Mouse (Mus musculus): ENCODE data around the gene Efcab8. TPM values are rescaled to one million over a fixed set of nuclear protein-coding genes. Genes with fewer than 3 reads are reported as not detected.

Efcab8 gene
- polyA plus RNA-seq, 1 experiment: 0.01 TPM

DNA sequence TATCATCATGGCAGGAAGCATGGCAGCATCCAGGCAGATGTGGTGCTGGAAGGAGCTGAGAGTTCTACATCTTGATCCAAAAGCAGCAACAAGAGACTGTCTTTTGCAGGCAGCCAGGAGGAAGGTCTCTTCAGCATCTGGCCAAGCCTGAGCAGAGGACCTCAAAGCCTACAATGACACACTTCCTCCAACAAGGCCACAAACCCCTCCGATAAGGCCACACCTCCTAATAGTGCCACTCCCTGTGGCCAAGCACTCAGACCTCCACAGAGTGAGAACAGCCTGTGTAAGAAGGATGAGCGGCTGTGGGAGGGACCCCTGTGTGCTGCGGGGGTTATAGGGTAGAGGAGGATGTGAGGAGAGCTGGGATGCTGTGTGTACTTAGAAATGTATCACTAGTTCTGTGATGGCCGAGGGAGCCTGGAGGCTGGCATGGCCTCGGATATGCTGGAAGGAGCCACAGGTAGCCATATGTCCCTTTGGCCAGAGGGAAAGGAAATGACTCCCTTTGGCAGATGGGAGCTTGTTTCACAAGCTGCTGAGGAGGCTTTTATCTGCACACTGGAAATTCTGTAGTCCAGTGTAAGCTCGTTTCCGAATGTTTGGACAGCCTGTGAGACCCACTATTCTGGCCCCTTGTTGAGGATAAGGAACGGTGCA lies 47.6 kb downstream of the Efcab8 start:
- Histone ChIP-seq H3K27me3 (ENCODE audit: control insufficient read depth, insufficient read depth, insufficient read length) (peaks cover 18% of the 10 kb centered on the region), H3K79me3 (ENCODE audit: low read depth) (no peaks in the 10 kb centered on the region), H3K4me3 (ENCODE audit: insufficient read depth, poor library complexity, severe bottlenecking) (no peak overlapping the region), H3ac (ENCODE audit: control insufficient read depth, insufficient read length, low read depth) (no peak overlapping the region), H3K79me2 (ENCODE audit: control insufficient read depth, insufficient read depth) (no peaks in the 10 kb centered on the region), H3K36me3 (ENCODE audit: control insufficient read depth, insufficient read depth) (no peaks in the 10 kb centered on the region)
- TF ChIP-seq CEBPB (IDR thresholded peaks at IDR 0.05; ENCODE audit: low read depth) (no peak), MAX (IDR thresholded peaks at IDR 0.05) (no peak), USF1 (IDR thresholded peaks at IDR 0.05; ENCODE audit: low read depth) (no peak), FOSL1 (IDR thresholded peaks at IDR 0.05; ENCODE audit: insufficient read depth, low read length, poor library complexity, severe bottlenecking) (no peak), CTCF (IDR thresholded peaks at IDR 0.05; ENCODE audit: control insufficient read depth, insufficient read depth, insufficient read length) (no peak), MYOG (IDR thresholded peaks at IDR 0.05; ENCODE audit: control insufficient read depth, extremely low read depth, insufficient read length) (no peak), MYOD1 (IDR thresholded peaks at IDR 0.05; ENCODE audit: control insufficient read depth, insufficient read length, low read depth) (no peak)

DNA sequence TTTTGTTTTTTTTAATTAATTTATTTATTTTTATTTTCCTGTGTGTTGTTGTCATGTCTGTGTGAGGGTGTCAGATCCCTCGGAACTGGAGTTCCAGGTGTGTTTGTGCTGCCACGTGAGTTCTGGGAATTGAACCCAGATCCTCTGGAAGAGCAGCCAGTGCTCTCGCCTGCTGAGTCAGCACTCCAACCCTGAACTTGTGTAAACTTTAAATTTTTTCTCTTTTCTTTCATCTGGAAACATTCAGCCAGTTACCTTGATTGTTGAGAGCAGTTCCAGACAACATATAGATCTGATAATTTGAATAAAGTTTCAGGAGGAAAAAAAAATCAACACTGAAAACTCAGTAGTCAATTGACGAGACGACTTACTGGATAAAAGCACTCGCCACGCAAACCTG lies 49.0 kb downstream of the Efcab8 start:
- no peak overlapping the region for H3ac ChIP-seq (ENCODE audit: control insufficient read depth, insufficient read length, low read depth)
- peaks cover 18% of the 10 kb centered on the region for H3K27me3 ChIP-seq (ENCODE audit: control insufficient read depth, insufficient read depth, insufficient read length)
- no peaks in the 10 kb centered on the region for H3K79me3 ChIP-seq (ENCODE audit: low read depth)
- no peak for TF ChIP-seq CTCF (IDR thresholded peaks at IDR 0.05; ENCODE audit: control insufficient read depth, insufficient read depth, insufficient read length)
- TF ChIP-seq FOSL1 (IDR thresholded peaks at IDR 0.05; ENCODE audit: insufficient read depth, low read length, poor library complexity, severe bottlenecking): no peak
- no peak for TF ChIP-seq MYOD1 (IDR thresholded peaks at IDR 0.05; ENCODE audit: control insufficient read depth, insufficient read length, low read depth)
- TF ChIP-seq USF1 (IDR thresholded peaks at IDR 0.05; ENCODE audit: low read depth): no peak
- TF ChIP-seq CEBPB (IDR thresholded peaks at IDR 0.05; ENCODE audit: low read depth): no peak
- TF ChIP-seq MAX (IDR thresholded peaks at IDR 0.05): no peak
- no peak for TF ChIP-seq MYOG (IDR thresholded peaks at IDR 0.05; ENCODE audit: control insufficient read depth, extremely low read depth, insufficient read length)
- H3K79me2 ChIP-seq (ENCODE audit: control insufficient read depth, insufficient read depth): no peaks in the 10 kb centered on the region
- no peak overlapping the region for H3K4me3 ChIP-seq (ENCODE audit: insufficient read depth, poor library complexity, severe bottlenecking)
- no peaks in the 10 kb centered on the region for H3K36me3 ChIP-seq (ENCODE audit: control insufficient read depth, insufficient read depth)

DNA sequence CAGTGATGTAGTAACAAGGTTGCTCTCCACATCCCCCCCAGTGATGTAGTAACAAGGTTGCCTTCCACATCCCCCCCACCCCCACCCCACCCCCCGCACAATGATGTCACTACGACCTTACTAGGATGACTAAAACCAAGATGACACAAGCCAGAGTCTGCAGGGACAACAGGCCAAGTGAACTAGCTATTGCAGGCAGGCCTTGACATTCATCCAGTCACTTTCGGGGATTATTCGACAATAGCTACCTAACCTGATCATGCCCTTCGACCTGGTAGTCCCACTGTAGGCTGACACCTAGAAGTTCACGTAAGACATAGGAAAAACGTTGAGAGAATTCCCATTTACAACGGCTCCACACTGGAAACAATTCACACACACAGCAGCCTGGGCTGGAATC lies 53.6 kb downstream of the Efcab8 start:
- no peak overlapping the region for H3ac ChIP-seq (ENCODE audit: control insufficient read depth, insufficient read length, low read depth)
- no peaks in the 10 kb centered on the region for H3K79me2 ChIP-seq (ENCODE audit: control insufficient read depth, insufficient read depth)
- no peaks in the 10 kb centered on the region for H3K79me3 ChIP-seq (ENCODE audit: low read depth)
- TF ChIP-seq FOSL1 (IDR thresholded peaks at IDR 0.05; ENCODE audit: insufficient read depth, low read length, poor library complexity, severe bottlenecking): no peak
- H3K27me3 ChIP-seq (ENCODE audit: control insufficient read depth, insufficient read depth, insufficient read length): peaks cover 18% of the 10 kb centered on the region
- H3K36me3 ChIP-seq (ENCODE audit: control insufficient read depth, insufficient read depth): no peaks in the 10 kb centered on the region
- no peak overlapping the region for H3K4me3 ChIP-seq (ENCODE audit: insufficient read depth, poor library complexity, severe bottlenecking)

DNA sequence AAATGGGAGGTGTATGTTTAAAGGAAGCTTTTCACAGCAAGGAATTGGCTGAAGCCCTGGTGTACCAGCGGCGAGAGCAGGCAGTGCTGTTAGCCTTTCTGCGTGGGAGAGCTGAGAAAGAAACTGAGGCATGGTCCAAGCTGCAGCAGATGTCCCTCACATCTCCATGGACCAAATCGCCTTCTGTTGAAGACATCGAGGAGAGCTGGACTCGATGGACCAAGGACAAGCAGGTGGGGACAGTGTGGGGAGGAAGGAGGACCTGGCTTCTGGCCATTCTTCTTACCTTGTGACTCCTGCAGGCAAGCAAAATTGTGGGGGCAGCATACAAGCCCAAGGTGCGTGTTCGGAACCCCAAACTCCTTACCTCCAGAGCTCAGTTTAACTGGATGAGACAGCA lies 63.1 kb downstream of the Efcab8 start:
- Histone ChIP-seq H3K4me3 (ENCODE audit: insufficient read depth, poor library complexity, severe bottlenecking) (no peak overlapping the region), H3K36me3 (ENCODE audit: control insufficient read depth, insufficient read depth) (no peaks in the 10 kb centered on the region), H3K27me3 (ENCODE audit: control insufficient read depth, insufficient read depth, insufficient read length) (no peaks in the 10 kb centered on the region), H3ac (ENCODE audit: control insufficient read depth, insufficient read length, low read depth) (no peak overlapping the region), H3K79me3 (ENCODE audit: low read depth) (no peaks in the 10 kb centered on the region), H3K79me2 (ENCODE audit: control insufficient read depth, insufficient read depth) (no peaks in the 10 kb centered on the region)
- TF ChIP-seq MAX (IDR thresholded peaks at IDR 0.05) (no peak), MYOD1 (IDR thresholded peaks at IDR 0.05; ENCODE audit: control insufficient read depth, insufficient read length, low read depth) (no peak), FOSL1 (IDR thresholded peaks at IDR 0.05; ENCODE audit: insufficient read depth, low read length, poor library complexity, severe bottlenecking) (no peak), CTCF (IDR thresholded peaks at IDR 0.05; ENCODE audit: control insufficient read depth, insufficient read depth, insufficient read length) (no peak), USF1 (IDR thresholded peaks at IDR 0.05; ENCODE audit: low read depth) (no peak), CEBPB (IDR thresholded peaks at IDR 0.05; ENCODE audit: low read depth) (no peak), MYOG (IDR thresholded peaks at IDR 0.05; ENCODE audit: control insufficient read depth, extremely low read depth, insufficient read length) (no peak)

DNA sequence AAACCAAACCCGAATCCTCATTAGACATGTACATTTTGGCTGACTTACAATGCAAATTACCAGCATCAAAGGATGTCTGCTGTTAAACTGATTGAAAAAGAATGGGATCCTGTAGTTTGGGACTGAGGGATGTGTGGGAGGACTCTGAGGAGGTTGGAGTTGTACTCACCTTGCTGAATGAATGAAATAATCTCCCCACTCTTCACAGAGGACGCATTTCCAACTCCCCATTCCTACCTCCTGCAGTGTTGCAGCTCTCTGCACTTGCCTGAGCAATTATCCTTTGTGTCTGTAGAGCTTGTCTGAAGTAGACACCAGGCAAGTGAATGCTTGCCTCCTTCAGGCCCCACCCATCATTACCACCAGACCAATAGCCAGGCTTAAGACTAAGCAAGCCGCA lies 68.7 kb downstream of the Efcab8 start:
- Histone ChIP-seq H3K79me2 (ENCODE audit: control insufficient read depth, insufficient read depth) (no peaks in the 10 kb centered on the region), H3ac (ENCODE audit: control insufficient read depth, insufficient read length, low read depth) (no peak overlapping the region), H3K79me3 (ENCODE audit: low read depth) (no peaks in the 10 kb centered on the region), H3K36me3 (ENCODE audit: control insufficient read depth, insufficient read depth) (no peaks in the 10 kb centered on the region), H3K4me3 (ENCODE audit: insufficient read depth, poor library complexity, severe bottlenecking) (no peak overlapping the region), H3K27me3 (ENCODE audit: control insufficient read depth, insufficient read depth, insufficient read length) (no peaks in the 10 kb centered on the region)
- no peak for TF ChIP-seq USF1 (IDR thresholded peaks at IDR 0.05; ENCODE audit: low read depth)
- no peak for TF ChIP-seq FOSL1 (IDR thresholded peaks at IDR 0.05; ENCODE audit: insufficient read depth, low read length, poor library complexity, severe bottlenecking)
- no peak for TF ChIP-seq MAX (IDR thresholded peaks at IDR 0.05)
- no peak for TF ChIP-seq MYOD1 (IDR thresholded peaks at IDR 0.05; ENCODE audit: control insufficient read depth, insufficient read length, low read depth)
- no peak for TF ChIP-seq CTCF (IDR thresholded peaks at IDR 0.05; ENCODE audit: control insufficient read depth, insufficient read depth, insufficient read length)
- no peak for TF ChIP-seq MYOG (IDR thresholded peaks at IDR 0.05; ENCODE audit: control insufficient read depth, extremely low read depth, insufficient read length)
- TF ChIP-seq CEBPB (IDR thresholded peaks at IDR 0.05; ENCODE audit: low read depth): no peak

Data from C2C12 (cell line).